Mouse (Mus musculus) 416B (cell line): ENCODE measurements around the gene Hdgf.
"Not testable (repeated sequence)": the region's sequence is repeated elsewhere in the genome, so short reads cannot be mapped to it uniquely, and the experiment has no call there.

ENCODE experiments used
- DNase-seq: peaks from one replicate; pipeline ENCODE4 v3.0.0; 2011; ENCODE audit warnings: low read depth

The Hdgf gene

GRCm38 (mm10) chr3:87905880-87906485 lies at the start of gene Hdgf:
Gene Hdgf (plus strand): TSS chr3:87906321.
- peak; percentile 98 for DNase-seq

- no peak for DNase-seq
These were observed 48.5 kb upstream of the Hdgf start for GRCm38 (mm10) chr3:87857666-87858065.

GRCm38 (mm10) chr3:87859813-87860212 lies 46.3 kb upstream of the Hdgf start:
- peak; percentile 77 for DNase-seq

- not testable (repeated sequence) for DNase-seq
These were observed 42.0 kb upstream of the Hdgf start for GRCm38 (mm10) chr3:87864111-87864510.

GRCm38 (mm10) chr3:87877730-87878129 lies 28.4 kb upstream of the Hdgf start:
- no peak for DNase-seq

GRCm38 (mm10) chr3:87884291-87884690 lies 21.8 kb upstream of the Hdgf start:
- no peak for DNase-seq

GRCm38 (mm10) chr3:87884708-87885251 lies 21.3 kb upstream of the Hdgf start:
- DNase-seq = peak; percentile 72

- peak; percentile 100 for DNase-seq
These were observed 20.7 kb upstream of the Hdgf start, which contains the start of gene Prcc for GRCm38 (mm10) chr3:87885281-87886003. Gene Prcc (minus strand): TSS chr3:87885608.

- no peak for DNase-seq
These were observed 20.1 kb upstream of the Hdgf start for GRCm38 (mm10) chr3:87886004-87886365.

- no peak for DNase-seq
These were observed 19.7 kb upstream of the Hdgf start for GRCm38 (mm10) chr3:87886416-87886815.

- DNase-seq = peak; percentile 66
These were observed 18.7 kb upstream of the Hdgf start for GRCm38 (mm10) chr3:87887400-87887799.

GRCm38 (mm10) chr3:87891481-87891880 lies 14.6 kb upstream of the Hdgf start:
- no peak for DNase-seq

GRCm38 (mm10) chr3:87893367-87893905 lies 12.7 kb upstream of the Hdgf start:
- no peak for DNase-seq

- DNase-seq = no peak
These were observed 6.9 kb upstream of the Hdgf start for GRCm38 (mm10) chr3:87899266-87899665.

GRCm38 (mm10) chr3:87899776-87900175 lies 6.3 kb upstream of the Hdgf start:
- DNase-seq = no peak

- peak; percentile 95 for DNase-seq
These were observed 5.0 kb upstream of the Hdgf start for GRCm38 (mm10) chr3:87901036-87901624.

- DNase-seq = peak; percentile 45
These were observed 4.2 kb upstream of the Hdgf start for GRCm38 (mm10) chr3:87901959-87902358.

GRCm38 (mm10) chr3:87903821-87904220 lies 2.3 kb upstream of the Hdgf start:
- no peak for DNase-seq

- no peak for DNase-seq
These were observed 470 bp downstream of the Hdgf start for GRCm38 (mm10) chr3:87906601-87906980.

GRCm38 (mm10) chr3:87906981-87907857 lies 1.1 kb downstream of the Hdgf start:
- peak; percentile 63 for DNase-seq

GRCm38 (mm10) chr3:87907906-87908305 lies 1.8 kb downstream of the Hdgf start:
- no peak for DNase-seq

GRCm38 (mm10) chr3:87909381-87909780 lies 3.3 kb downstream of the Hdgf start:
- DNase-seq = peak; percentile 49
